Mouse (Mus musculus) telencephalon, adult 2 months (tissue): ENCODE data around the gene Ntf3.

Experiments used
- DNase-seq: peaks from one replicate; pipeline ENCODE4 v3.0.0-alpha.2; 2011; ENCODE audit warnings: low read depth, low spot score

Gene Ntf3

DNA sequence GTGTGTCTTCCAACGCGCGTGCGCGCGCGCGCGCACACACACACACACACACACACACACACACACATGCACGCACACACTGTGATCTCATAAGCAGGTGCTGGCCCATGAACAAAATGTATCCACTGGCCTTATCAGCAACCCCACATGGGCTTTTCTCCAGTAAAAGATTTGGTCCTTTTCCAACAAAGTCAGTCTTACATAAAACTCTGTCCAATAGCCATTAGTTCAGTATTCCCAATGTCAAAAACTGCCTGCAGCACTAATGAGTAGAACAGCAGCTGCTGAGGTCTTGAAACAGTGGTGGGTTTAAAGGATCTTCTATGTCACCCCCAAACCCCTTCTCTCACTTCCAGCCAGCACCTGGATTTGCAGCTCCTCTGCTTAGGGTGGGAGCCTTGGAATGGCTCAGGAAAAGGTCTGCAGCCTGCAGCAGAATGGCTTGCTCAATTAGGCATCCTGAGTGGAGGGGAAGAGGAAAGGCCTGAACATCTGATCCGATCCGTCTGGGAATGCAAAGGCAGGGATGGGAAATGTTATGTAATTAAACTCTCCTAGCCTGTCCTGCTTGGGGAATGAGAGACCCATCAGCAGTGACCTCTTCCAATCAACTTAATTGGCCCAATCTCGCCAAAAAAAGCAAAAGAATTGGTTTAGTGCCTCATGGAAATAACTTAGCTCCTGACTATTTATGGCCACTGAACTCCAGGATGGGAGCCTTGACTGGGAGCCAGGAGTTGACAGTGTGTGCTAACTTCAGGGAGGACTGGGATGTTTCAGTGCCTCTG lies 7.2 kb downstream of the Ntf3 start:
- DNase-seq, result no peak

DNA sequence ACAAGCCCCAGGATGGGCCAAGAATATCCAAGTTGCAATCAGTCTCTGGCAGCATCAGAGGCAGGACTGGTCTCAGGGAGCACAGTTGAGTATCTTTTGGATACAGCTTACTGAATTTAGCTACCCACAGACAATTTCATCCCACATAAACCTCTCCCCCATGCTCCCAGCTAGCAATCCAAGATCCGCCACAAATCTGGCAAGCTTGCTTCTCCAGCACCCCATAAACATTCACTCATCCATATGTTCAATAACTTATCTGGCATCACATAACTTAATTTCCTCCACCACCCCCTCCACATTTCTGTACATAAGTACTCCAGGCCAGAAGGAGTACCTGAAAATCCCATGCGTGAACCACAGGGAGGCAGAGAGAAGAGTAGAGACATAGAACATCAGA lies 10.8 kb downstream of the Ntf3 start:
- DNase-seq, result no peak

DNA sequence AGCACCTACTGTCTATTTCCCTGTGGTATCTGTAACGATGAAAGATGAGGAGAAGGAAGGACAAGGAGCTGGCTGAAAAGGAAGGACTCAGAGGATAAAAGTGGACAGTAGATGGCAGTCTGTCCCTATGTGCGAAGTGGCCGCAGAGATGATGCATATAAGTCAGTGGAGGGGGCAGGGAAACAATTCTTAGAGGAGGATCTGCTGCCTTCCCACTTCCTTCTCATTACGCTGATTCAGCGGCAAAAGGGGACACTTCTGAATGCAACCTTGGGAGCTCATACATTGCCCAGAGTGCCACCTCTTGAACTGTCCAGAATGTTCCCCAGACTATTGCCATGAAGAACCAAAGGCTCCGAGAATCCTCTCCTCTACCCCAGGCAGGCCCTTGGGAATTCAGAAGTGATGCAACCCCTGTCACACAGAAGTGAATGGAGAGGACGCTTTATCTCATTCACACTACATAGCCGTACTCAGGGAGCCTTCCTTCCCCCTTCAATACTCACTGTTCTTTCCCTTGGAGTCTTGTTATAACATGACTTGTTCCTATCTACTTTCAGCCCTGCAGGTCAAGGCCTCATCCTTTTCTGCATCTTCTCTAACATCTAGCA lies 12.2 kb downstream of the Ntf3 start:
- no peak for DNase-seq

DNA sequence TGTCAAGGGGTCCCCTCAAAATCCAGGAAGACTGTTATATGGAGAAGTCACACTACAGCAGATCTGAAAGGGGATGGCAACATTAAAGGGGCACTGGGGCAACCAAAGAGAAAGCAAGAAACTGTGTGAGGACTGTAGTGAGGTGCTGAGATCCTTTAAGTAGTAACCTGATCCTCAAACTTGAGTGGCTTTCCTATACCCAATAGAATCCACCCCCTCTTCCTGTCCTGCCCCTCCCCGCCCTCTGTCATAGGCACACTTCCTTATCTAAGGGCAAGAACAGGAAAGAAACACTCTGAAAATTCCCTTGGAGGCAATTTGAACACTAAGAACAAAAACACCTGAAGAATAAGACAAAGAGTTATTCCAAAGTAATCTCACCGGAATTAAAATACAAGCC lies 13.6 kb downstream of the Ntf3 start:
- DNase-seq, result no peak

DNA sequence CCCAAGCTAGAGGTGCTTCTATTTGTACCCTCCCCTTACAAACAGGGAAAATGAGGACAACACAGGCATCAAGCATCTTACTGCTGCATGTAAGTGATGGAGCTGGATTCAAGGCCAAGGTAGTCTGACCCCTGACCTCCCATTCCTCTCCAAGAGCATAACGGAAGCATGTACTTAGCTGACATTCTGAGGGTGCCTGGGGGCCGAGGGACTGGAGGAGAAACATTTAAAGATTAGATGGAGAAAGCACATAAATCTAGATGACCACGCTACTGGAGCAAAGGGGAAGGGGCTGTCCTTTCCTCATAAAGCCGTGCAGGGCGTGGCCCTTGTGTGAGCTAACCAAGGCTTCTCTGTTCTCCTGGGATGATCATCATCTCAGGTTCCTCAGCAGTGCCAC lies 23.1 kb downstream of the Ntf3 start:
- DNase-seq, result no peak

DNA sequence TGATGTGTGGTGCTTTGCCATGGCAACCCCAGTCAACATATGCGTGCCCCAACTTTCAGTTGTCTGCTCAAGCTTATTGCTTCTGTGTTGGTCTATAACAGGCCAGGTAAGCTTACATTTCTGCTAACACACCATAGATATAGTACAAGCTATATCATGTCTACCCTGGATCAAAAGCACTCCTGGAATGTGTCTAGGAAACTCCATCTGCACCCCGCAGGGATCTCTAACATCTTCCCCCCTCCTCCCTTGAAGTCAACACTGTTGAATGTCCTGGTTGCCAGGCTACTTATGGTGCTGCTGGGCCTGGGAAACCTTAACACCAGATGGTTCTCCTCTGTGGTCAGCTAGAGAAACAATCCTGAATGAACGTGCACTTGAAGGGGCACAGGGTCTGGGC lies 24.0 kb downstream of the Ntf3 start:
- DNase-seq, result no peak

DNA sequence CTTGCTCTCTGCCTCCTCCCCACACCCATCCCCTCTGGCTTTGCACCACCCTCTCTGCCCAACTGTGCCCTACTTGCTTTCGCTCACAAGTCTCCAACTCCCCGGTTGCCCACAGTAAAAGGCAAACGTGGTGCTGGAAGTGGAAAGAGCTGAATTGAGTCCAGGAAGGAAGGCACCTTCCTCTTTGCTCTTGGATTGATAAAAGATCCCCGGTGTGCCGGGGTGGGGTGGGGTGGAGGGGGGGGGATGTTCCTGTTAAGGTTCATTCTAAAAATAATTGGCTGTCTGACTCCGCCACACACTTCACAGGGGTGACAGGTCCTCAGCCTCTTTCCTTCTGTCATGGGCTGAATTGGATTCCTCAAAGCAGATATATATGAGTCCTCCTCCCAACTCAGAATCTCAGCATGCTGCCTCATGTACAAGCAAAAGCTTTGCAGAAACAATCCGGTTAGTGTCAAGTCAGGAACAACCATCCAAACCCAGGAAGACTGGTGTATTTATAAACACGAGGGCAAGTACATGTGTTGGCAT lies 24.6 kb downstream of the Ntf3 start:
- DNase-seq, result no peak

DNA sequence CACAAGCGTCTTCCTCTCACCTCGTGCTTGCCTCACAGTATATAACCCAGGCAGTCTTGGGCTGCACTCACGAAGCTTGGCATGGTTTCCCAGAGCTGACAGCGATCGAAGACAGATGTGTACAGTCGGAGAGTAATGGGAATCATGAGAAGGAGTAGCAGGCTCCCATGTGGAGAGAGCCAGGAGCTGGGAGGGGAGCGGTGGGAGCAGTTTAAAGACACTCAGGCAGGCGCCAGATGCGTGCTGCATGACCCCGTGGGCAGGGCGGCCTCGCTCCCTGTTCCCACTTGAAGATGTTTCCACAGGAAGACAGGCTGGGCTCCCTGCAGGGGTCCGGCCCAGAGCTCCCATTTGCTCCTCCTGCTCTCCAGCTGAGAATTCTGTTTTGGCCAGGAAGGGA lies 25.2 kb downstream of the Ntf3 start:
- no peak for DNase-seq

DNA sequence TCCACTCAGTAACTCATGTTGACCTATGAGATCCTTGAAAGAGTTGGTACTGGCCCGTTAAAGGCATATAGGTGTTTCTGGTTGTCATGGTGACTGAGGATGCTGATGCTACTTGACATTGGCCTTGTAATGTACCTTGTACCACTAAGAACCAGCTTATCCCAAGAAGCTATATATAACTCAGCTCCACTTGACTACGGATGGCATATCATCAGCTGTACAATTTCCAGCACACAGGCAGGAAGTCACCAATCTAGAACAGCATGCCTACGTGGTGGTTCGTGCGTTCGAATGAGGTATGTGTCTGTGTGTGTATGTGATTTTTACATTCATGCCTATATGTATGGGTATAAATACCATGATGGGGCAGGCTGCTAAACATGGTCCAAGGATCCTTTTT lies 25.7 kb downstream of the Ntf3 start:
- no peak for DNase-seq

DNA sequence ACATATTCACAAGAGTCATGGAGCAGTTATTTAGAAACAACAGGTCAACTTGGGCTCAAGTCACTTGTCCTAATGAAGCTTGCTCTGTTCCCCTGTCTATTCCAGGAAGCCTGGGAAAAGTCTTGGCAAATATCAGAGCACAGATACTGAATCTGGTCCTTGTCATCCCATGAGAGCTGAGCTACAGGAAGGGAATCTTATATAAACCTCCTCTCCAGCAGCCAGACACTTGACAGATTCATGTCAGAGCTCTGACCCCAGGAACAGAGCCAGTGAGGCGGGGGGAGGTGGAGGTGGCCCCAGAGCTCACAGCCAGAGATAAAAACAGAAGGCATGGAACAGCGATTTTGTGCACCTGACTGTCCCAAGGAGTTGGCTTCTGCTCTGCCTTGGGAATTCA lies 26.3 kb downstream of the Ntf3 start:
- no peak for DNase-seq

DNA sequence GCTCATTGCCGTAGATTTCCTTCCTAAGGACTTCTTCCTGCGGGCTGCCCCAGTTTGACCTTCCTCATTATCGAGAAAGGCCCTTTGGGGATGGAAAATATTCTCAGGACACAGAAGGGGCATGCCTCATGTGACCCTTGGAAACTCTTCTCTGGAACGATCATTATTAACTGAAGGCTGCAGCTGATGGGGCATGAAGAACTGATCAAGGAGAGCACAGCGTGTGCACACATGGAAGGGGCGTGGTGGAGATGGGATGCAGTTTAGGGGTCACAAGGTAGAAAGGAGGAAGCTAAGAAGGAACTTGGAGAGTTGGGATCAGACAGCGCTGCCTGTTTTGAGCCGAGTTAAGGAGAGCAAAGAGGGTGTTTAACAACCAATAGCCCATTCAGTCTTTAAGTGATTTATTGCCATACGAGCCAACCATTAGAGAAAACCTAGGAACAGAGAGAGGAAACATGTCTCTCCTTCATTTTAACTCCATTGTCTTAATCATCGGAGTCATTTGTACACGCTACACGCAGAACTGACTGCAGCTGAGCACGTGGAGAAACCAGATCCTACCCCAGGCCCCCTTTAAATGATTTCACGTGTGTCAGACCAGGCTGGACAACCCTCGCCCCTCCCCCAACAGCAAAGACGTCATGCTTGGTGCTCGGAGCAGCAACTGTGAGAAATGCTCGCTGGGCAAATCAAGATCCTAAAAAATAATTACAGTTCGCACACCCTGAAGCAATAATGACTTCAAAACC lies 32.4 kb downstream of the Ntf3 start:
- DNase-seq, result no peak

DNA sequence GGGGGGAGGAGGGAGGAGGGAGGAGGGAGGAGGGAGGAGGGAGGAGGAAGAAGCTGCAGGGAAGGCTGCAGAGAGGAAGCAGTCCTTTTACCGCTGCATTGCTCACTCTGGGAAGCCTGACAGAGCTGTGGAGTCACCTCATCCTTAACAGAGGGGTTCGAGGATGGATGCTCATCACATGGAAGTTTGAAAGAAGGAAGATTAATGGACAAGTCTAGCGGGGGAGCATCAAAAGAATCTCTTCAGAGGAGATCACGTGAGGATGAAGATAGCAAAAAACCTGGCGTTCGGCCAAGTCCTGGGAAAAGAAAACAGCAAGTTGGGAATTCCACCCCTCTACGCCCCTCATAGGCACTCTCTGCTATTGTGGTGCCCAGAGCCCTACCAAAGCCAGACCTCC lies 38.5 kb downstream of the Ntf3 start:
- no peak for DNase-seq

DNA sequence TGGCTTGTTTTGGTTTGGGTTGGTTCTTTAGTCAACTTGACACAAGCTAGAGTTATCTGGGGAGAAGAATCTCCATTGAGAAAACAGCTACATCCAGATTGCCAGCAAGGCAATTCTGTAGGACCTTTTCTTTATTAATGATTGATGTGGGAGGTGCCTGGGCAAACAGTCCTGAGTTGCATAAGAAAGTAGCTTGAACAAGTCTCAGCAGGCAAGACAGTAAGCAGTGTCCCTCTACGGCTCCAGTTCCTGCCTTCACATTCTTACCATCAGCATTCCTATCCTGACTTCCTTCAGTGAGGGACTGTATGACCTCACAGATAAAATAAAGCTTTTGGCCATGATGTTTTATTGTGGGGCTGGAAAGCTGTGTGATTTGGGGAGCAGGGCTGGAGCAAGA lies 48.5 kb downstream of the Ntf3 start:
- no peak for DNase-seq

DNA sequence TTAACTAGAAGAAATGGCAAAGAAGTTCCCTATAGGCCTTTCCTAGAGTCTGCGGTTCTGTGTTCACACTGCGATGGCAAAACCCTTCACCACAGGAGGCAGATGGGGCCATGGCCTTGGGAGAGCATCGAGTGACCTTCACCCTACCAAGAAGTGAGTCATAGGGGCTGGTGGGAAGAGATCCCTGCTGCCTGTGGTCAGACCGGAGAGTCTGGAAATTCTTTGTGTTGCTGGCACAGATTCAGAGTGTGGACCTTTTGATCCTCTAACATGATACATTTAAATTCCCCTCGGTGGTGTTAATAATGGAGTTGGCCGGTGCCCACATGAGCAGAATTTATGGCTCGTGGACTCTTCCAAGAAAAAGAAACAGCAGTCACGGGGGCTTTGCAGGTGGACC lies 49.5 kb downstream of the Ntf3 start:
- DNase-seq, result no peak

DNA sequence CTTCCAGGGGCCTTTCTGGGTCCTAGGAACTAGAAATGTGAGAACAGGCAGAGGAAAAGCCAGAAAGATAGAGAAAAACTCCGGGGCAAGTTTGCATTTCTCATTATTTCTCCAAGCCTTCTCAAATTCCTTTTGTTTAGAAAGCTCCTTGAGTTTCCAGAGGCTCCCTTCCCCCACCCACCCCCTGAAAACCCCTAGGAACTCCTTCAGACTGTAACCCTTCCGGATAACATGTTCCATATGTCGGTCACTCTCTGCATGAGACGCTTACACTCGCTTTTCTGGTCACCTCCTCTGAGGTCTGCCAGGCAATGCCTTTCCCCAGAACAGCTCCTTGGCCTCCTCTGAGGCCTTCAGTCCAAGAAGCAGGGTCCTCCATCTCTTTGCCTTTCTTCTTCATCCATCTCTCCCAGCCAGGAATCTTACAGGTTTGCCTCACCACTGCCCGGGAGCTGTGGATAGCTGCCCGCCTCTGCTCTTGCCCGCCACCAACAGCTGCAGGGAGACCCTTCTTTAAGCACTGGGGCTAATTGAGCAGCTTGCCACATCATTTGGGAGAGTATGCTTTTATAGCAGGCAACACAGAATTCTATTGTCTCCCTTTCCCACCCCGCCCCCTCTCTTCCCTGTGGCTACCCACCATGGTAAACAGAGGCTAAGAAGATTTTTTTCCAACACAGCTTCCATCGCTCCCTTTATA lies 51.6 kb downstream of the Ntf3 start:
- no peak for DNase-seq

DNA sequence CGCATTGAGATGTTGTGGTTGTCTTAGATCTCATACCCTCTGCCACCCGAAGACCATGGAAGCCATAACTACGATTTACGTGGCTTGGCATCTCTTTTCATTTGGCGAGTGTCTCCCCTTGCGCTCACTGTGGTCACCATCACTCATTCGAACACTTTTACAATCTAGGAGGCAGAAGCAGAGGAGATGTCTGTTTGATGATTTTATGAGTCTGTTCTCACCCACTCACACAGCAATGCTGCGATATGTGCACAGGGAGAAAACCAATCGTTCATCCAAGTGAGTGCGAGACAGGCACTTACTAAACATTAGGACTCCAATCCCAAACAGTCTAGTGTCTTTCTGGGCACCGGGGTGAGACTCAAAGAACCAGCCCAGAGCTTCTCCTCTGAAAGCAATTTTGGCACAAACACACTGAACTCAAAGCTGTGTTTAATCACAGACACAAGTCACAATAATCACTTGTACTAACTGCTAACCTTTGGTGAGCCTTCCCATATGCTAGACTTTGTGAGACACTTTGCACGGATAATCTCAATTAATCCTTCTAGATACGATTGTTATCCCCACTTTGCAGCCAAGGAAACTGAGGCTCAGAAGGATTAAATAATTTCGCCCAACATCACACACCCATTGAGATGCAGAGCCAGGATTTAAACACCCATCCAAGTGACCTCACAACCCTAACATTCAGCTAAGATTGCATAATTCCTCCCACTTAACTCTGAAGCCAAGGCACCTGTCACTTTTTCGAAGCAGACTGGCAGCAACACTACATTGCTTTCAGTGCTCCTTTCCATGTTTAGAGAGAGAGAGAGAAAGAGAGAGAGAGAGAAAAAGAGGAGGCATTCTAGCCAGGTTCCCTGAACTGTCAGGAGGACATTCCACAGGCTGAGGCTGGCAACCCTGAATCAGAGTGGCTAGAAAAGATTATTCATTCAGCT lies 55.5 kb downstream of the Ntf3 start:
- DNase-seq, result no peak

DNA sequence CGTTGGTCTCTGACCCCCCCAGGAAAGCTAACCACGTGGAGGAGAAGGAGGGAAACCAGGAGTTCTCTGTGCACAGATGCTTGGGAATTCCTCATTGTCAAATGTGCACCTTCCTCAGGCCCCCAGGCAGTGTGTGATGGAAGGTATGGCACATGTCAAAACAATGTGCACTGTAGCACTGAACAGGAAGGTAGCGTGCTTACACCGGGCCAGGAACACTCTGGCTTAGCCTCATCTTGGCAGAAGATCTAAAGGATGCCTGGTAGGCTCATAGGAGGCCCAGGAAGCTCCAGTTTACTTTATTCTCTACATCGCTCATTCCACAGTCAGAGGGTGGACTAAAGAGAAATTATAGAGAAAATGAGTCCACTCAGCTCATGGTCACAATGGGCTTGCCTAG lies 57.5 kb downstream of the Ntf3 start:
- no peak for DNase-seq

DNA sequence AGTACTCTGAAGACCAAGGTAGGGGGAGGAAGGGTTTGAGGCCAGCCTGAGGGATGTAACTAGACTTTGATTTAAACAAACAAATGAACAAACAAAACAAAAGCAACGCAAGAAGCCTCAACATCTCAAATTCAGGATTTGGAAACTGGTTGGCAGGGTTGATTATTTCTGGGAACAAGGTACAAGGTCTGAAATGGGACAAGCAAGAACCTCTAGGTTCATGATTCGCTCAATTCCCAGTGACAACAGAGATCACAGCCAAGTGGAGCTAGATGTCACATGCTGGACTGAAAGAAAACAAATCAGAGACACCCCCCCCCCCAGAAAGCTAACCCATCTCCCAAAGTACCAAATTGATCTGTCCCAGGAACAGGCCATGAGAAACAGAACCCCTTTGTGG lies 57.9 kb downstream of the Ntf3 start:
- DNase-seq, result no peak

DNA sequence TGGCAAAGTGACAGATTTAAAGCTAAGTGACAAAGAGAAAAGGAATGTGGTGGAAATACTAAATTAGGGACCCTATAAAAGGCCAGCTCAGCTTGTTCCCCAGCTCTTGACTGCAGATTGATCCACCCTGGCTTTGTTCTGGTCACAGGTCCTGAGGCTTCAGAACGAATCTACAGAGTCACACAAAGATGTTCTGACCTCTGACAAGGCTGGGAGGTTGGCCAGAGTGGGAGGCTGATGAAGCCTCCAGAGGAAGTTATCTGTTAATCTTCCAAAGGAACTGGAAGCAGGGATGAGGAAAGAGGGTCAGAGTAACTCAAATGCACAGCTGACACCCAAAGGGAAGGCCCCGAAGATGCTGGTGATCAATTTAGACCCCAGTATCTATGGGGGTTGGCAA lies 59.3 kb downstream of the Ntf3 start:
- DNase-seq, result no peak

DNA sequence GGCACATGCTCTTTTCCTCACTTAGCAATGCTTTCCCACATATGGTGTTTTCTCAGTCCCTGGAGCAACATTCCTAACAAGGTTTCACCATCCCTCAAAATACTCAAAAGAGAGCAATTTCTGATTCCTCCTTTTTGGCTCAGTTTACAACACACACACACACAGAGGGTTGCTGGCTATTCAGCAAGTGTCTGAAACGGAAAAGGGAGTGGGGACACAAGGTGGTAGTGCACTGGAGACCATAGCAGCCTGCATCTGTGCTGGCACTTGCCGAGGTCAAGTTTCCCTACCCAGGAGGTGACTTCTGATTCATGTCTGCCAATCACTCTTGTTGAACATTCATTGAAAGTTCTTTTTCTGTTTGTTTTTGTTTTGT lies 59.9 kb downstream of the Ntf3 start:
- DNase-seq, result no peak
